Mouse (Mus musculus): Measurements from ENCODE around the gene Ehbp1. TPM values are rescaled to one million over a fixed set of nuclear protein-coding genes. Genes with fewer than 3 reads are reported as not detected.
A peak's percentile ranks its signal among the peaks of the same experiment; 100 is the strongest.

The Ehbp1 gene
- polyA plus RNA-seq, 1 experiment from 2014 or later: 12.6 TPM

GRCm38 (mm10) chr11:21996661-21997560 lies 345.2 kb downstream of the Ehbp1 start:
- ATAC-seq (ENCODE audit: insufficient number of reproducible peaks, insufficient read depth, low FRiP score, low TSS enrichment): 0 out of 2 replicates have a peak, but pooled peaks have one; percentile 12
- no peaks in the 10 kb centered on the region for H3K9me3 ChIP-seq
- H3K27ac ChIP-seq: no peak overlapping the region
- peaks cover 21% of the 10 kb centered on the region for H3K4me1 ChIP-seq
- peak overlapping the region; percentile 30 for H3K4me3 ChIP-seq
- 1% methylated on average over 63 of the region's 63 CpGs for WGBS
- H3K36me3 ChIP-seq: no peaks in the 10 kb centered on the region
- H3K27me3 ChIP-seq: peaks cover 76% of the 10 kb centered on the region
- peak overlapping the region; percentile 44 for H3K4me2 ChIP-seq (replicated peaks)
- H3K9ac ChIP-seq: 0 out of 2 replicates have a peak overlapping the region, but pooled peaks have one; percentile 15

DNA sequence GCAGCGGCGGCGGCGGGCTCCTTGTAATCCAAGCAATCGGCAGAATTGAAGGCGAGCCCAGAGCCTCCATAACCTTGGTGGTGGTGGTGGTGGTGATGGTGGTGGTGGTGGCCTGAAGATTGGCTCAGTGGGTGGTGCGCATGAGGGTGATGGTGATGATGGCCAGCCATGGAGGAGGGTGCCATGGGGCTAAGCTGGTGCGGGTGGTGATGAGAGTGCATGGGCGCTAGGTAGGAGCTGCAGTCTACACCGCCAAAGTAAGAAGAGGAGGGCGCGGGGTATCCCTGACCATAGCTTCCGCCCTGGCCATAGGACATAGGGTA lies 345.8 kb downstream of the Ehbp1 start:
- WGBS: 2% methylated on average over 13 of the region's 13 CpGs
- Histone ChIP-seq H3K9ac (0 out of 2 replicates have a peak overlapping the region, but pooled peaks have one; percentile 15), H3K4me1 (peaks cover 20% of the 10 kb centered on the region), H3K9me3 (no peaks in the 10 kb centered on the region), H3K27ac (no peak overlapping the region), H3K4me3 (peak overlapping the region; percentile 30), H3K4me2 (replicated peaks) (peak overlapping the region; percentile 44), H3K36me3 (no peaks in the 10 kb centered on the region), H3K27me3 (peaks cover 72% of the 10 kb centered on the region)
- no peak for ATAC-seq (ENCODE audit: insufficient number of reproducible peaks, insufficient read depth, low FRiP score, low TSS enrichment)

DNA sequence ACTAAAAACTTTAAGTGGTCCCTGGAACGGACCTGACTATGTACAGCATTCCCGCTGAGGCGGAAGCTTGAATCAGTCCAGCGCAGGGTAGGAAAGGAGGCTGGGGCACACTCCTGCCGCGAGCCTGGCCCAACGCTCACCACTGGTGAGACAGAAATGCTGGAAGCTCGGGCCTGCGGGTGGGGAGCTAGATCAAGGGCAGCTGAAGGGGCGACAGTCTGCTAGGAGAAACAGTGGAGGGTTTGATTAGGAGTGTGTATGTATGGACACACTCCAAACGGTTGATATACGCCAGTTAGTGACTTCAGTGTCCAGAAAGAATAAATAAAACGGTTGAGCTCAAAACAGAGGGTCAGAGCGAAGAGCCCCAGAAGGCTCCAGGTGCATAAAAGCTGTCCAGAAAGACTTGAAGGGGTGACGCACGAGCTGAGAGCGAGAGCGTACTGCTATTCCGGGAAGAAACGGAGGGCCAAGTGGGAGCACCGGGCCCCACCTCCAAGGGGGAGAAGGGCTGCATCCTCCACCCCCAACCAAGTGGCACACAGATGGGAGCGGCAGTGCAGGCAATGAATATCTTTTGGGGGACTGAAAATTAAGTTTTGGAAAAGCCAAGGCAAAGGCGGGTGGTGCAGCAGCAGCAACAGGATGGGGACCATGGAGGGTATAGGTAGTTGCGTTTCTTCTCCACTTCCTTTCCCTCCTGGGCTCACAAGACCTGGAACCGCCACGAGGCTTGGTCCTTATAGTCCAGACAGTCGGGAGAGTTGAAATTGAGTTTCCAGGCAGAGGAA lies 346.4 kb downstream of the Ehbp1 start:
- no peak for ATAC-seq (ENCODE audit: insufficient number of reproducible peaks, insufficient read depth, low FRiP score, low TSS enrichment)
- Histone ChIP-seq H3K4me1 (peaks cover 14% of the 10 kb centered on the region), H3K27me3 (peaks cover 71% of the 10 kb centered on the region), H3K4me2 (replicated peaks) (peak overlapping the region; percentile 44), H3K4me3 (peak overlapping the region; percentile 30), H3K27ac (no peak overlapping the region), H3K9ac (peak overlapping the region; percentile 15; the same call in 1 of the 2 replicates), H3K9me3 (no peaks in the 10 kb centered on the region), H3K36me3 (no peaks in the 10 kb centered on the region)
- 6% methylated on average over 27 of the region's 27 CpGs for WGBS

GRCm38 (mm10) chr11:21994377-21995370 lies 347.4 kb downstream of the Ehbp1 start:
- no peak overlapping the region for H3K4me3 ChIP-seq
- no peak overlapping the region for H3K27ac ChIP-seq
- H3K4me1 ChIP-seq: peaks cover 11% of the 10 kb centered on the region; the same call in 1 of the 2 replicates
- H3K9ac ChIP-seq: no peak overlapping the region
- WGBS: 3% methylated on average over 34 of the region's 34 CpGs
- no peak overlapping the region for H3K4me2 ChIP-seq (replicated peaks)
- no peaks in the 10 kb centered on the region for H3K36me3 ChIP-seq
- no peaks in the 10 kb centered on the region for H3K9me3 ChIP-seq
- H3K27me3 ChIP-seq: peaks cover 64% of the 10 kb centered on the region
- no peak for ATAC-seq (ENCODE audit: insufficient number of reproducible peaks, insufficient read depth, low FRiP score, low TSS enrichment)

- H3K27ac ChIP-seq: 0 out of 2 replicates have a peak overlapping the region, but pooled peaks have one; percentile 14
- H3K9me3 ChIP-seq: no peaks in the 10 kb centered on the region
- peaks cover 64% of the 10 kb centered on the region for H3K27me3 ChIP-seq
- H3K4me2 ChIP-seq (replicated peaks): peak overlapping the region; percentile 30
- H3K36me3 ChIP-seq: no peaks in the 10 kb centered on the region
- WGBS: 3% methylated on average over 47 of the region's 47 CpGs
- peak overlapping the region; percentile 22; the same call in 1 of the 2 replicates for H3K4me3 ChIP-seq
- peaks cover 11% of the 10 kb centered on the region; the same call in 1 of the 2 replicates for H3K4me1 ChIP-seq
- no peak for ATAC-seq (ENCODE audit: insufficient number of reproducible peaks, insufficient read depth, low FRiP score, low TSS enrichment)
- peak overlapping the region; percentile 39; the same call in 1 of the 2 replicates for H3K9ac ChIP-seq
These were observed 348.3 kb downstream of the Ehbp1 start for GRCm38 (mm10) chr11:21993597-21994376.

DNA sequence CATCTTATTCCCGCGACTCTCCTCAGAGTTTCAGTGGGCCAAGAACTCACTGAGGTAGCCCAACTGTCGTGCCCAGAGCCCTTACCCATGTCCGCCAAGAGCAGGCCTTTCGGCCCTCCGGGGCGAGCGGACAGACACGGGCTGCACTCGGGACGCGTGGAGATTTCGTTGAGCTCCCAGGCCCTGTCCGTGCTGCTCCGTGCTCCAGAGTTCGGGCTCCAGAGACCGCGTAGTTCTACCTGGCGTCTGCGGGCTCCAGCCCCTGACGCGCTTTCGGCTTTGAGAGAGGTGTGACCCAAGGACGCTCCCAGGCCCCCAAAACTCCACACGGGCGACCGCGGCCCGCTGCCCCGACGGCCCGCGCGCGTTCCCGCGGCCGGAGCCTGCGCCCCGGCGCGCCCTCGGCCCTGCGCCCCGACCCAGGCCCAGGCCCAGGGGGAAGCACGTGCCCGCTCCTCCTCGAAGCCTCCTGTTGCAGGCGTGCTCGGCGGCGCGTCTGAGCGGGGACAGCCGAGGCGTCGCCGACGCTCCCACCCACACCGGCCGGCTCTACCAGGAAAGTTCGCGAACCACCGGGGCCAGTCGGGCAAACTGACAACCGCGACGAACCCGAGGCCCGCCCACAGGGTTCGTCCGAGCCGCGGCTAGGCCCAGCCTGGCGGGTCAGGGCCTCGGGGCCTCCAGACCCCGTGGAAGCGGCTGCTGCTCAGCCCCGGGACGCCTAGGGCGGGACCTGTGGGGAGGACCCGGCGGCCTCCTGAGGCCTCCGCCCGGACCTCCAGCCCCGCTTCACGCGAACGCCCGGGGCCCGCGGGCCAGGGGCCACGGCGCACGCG lies 349.1 kb downstream of the Ehbp1 start:
- WGBS: 2% methylated on average over 96 of the region's 96 CpGs
- H3K4me1 ChIP-seq: peaks cover 11% of the 10 kb centered on the region; the same call in 1 of the 2 replicates
- H3K9me3 ChIP-seq: no peaks in the 10 kb centered on the region
- peak overlapping the region; percentile 22; the same call in 1 of the 2 replicates for H3K4me3 ChIP-seq
- H3K27ac ChIP-seq: 0 out of 2 replicates have a peak overlapping the region, but pooled peaks have one; percentile 14
- H3K27me3 ChIP-seq: peaks cover 62% of the 10 kb centered on the region
- no peaks in the 10 kb centered on the region for H3K36me3 ChIP-seq
- H3K9ac ChIP-seq: peak overlapping the region; percentile 39; the same call in 1 of the 2 replicates
- peak overlapping the region; percentile 30 for H3K4me2 ChIP-seq (replicated peaks)
- ATAC-seq (ENCODE audit: insufficient number of reproducible peaks, insufficient read depth, low FRiP score, low TSS enrichment): peak; percentile 61; the same call in 1 of the 2 replicates

GRCm38 (mm10) chr11:21988398-21988946 lies 353.6 kb downstream of the Ehbp1 start:
- Histone ChIP-seq H3K36me3 (no peaks in the 10 kb centered on the region), H3K4me2 (replicated peaks) (no peak overlapping the region), H3K4me1 (0 out of 2 replicates have a peak, but pooled peaks cover 3% of the 10 kb centered on the region), H3K27ac (no peak overlapping the region), H3K27me3 (peaks cover 38% of the 10 kb centered on the region), H3K9me3 (no peaks in the 10 kb centered on the region), H3K9ac (no peak overlapping the region), H3K4me3 (no peak overlapping the region)
- ATAC-seq (ENCODE audit: insufficient number of reproducible peaks, insufficient read depth, low FRiP score, low TSS enrichment): no peak
- WGBS: 84% methylated on average over 1 of the region's 1 CpGs

- 55% methylated on average over 1 of the region's 1 CpGs for WGBS
- Histone ChIP-seq H3K4me1 (no peaks in the 10 kb centered on the region), H3K36me3 (no peaks in the 10 kb centered on the region), H3K27ac (no peak overlapping the region), H3K9ac (no peak overlapping the region), H3K4me3 (no peak overlapping the region), H3K27me3 (peaks cover 21% of the 10 kb centered on the region), H3K9me3 (no peaks in the 10 kb centered on the region), H3K4me2 (replicated peaks) (no peak overlapping the region)
- no peak for ATAC-seq (ENCODE audit: insufficient number of reproducible peaks, insufficient read depth, low FRiP score, low TSS enrichment)
These were observed 357.0 kb downstream of the Ehbp1 start for GRCm38 (mm10) chr11:21985118-21985517.

GRCm38 (mm10) chr11:21974005-21974531 lies 368.0 kb downstream of the Ehbp1 start:
- H3K4me2 ChIP-seq (replicated peaks): no peak overlapping the region
- 78% methylated on average over 5 of the region's 5 CpGs for WGBS
- no peaks in the 10 kb centered on the region for H3K4me1 ChIP-seq
- H3K4me3 ChIP-seq: no peak overlapping the region
- no peaks in the 10 kb centered on the region for H3K27me3 ChIP-seq
- no peaks in the 10 kb centered on the region for H3K36me3 ChIP-seq
- no peaks in the 10 kb centered on the region for H3K9me3 ChIP-seq
- H3K27ac ChIP-seq: no peak overlapping the region
- peak; percentile 56; the same call in 1 of the 2 replicates for ATAC-seq (ENCODE audit: insufficient number of reproducible peaks, insufficient read depth, low FRiP score, low TSS enrichment)
- H3K9ac ChIP-seq: no peak overlapping the region
